Mouse (Mus musculus) heart, postnatal 0 days (tissue): Measurements from ENCODE around the gene Vmn1r198. TPM values are rescaled to one million over a fixed set of nuclear protein-coding genes. Genes with fewer than 3 reads are reported as not detected.

Experiments
- ATAC-seq: fragments of 200-750 bp; cut with Nextera tagmentation; 2 replicates; pipeline ENCODE4 v1.8.0; 2017; ENCODE audit warnings: low read depth, moderate number of reproducible peaks, moderate library complexity; ENCODE audit not compliant: insufficient read depth
- DNase-seq: peaks from one replicate; pipeline ENCODE4 v3.0.0-alpha.2; 2016; ENCODE audit warnings: low spot score
- H3K27ac ChIP-seq: fragments of 300-500 bp; sonication (generic); 2 replicates; pipeline ENCODE4 v1.5.1; 2014; ENCODE audit warnings: low read depth, mild to moderate bottlenecking
- H3K27me3 ChIP-seq: fragments of 300-500 bp; sonication (generic); 2 replicates; pipeline ENCODE4 v1.6.1; 2014; ENCODE audit warnings: low read length, mixed read lengths; ENCODE audit not compliant: control insufficient read depth, insufficient read depth
- H3K36me3 ChIP-seq: fragments of 300-500 bp; sonication (generic); replicated peaks from 2 replicates; pipeline ENCODE4 v1.6.1; 2014; ENCODE audit warnings: low read length, mixed read lengths; ENCODE audit not compliant: control insufficient read depth, insufficient read depth
- H3K4me1 ChIP-seq: fragments of 300-500 bp; sonication (generic); 2 replicates; pipeline ENCODE4 v1.6.1; 2014; ENCODE audit warnings: antibody characterized with exemption; ENCODE audit not compliant: control insufficient read depth, insufficient read depth
- H3K4me2 ChIP-seq: fragments of 300-500 bp; sonication (generic); 2 replicates; pipeline ENCODE4 v1.6.1; 2014; ENCODE audit warnings: low read depth, mild to moderate bottlenecking, low read length, moderate library complexity
- H3K4me3 ChIP-seq: fragments of 300-500 bp; sonication (generic); 2 replicates; pipeline ENCODE4 v1.5.1; 2014; ENCODE audit warnings: low read depth, low read length
- H3K9ac ChIP-seq: fragments of 300-500 bp; sonication (generic); replicated peaks from 2 replicates; pipeline ENCODE4 v1.6.1; 2014; ENCODE audit warnings: low read depth, low read length, mixed read lengths
- H3K9me3 ChIP-seq: fragments of 300-500 bp; sonication (generic); replicated peaks from 2 replicates; pipeline ENCODE4 v1.6.1; 2016; ENCODE audit warnings: low read length; ENCODE audit not compliant: control insufficient read depth
- CTCF ChIP-seq: IDR thresholded peaks from 2 replicates; pipeline ENCODE4 v1.5.1; 2016; ENCODE audit warnings: antibody characterized with exemption, control low read depth, low read depth
- EP300 ChIP-seq: IDR thresholded peaks from 2 replicates; pipeline ENCODE4 v1.6.1; 2016; ENCODE audit warnings: antibody characterized with exemption, low read depth
- WGBS: fragments of 180-500 bp; shearing (Covaris S2); extraction: QIAGEN DNeasy Blood & Tissue Kit; methylation state at CpG from one replicate; pipeline ENCODE4 v1.1.7; 2014; 5-methylcytosine and 5-hydroxymethylcytosine counted together
- polyA plus RNA-seq: library from polyadenylated mRNA; unstranded; fragments of >200 nt; fragmentation: Nextera tagmentation; extraction: Ambion mirVana; gene quantifications from 2 replicates; pipeline ENCODE4 v1.2.1, GENCODE M21; 2015
- total RNA-seq: library from RNA; depleted of rRNA; stranded (reverse); fragments of >200 nt; gene quantifications from 2 replicates; pipeline ENCODE4 v1.2.3, GENCODE M21; 2014; ENCODE audit warnings: low replicate concordance; rRNA removed

Vmn1r198 gene
- total and polyA plus RNA-seq, 2 experiments from 2014 or later, result not detected

DNA sequence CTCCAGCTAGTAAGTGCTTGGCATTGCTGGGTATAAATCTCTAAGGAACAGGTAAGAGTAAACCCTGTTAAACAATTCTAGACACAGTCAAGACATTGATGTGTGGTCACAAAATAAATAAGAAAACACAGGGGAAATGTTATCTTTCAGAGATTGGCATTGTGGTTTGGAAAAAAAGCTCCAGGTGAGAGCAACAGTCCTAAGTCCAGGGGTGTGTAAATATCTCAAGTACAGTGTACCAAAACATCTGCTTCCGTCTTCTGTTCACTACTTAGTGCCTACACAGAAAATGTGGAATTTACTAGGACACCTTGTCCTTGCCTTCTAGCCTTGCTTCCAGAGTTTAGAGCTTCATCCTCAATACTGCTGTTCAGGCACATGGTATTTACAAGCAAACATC lies 36.9 kb downstream of the Vmn1r198 start:
- Histone ChIP-seq H3K27me3 (no peaks in the 10 kb centered on the region), H3K4me1 (no peaks in the 10 kb centered on the region), H3K27ac (no peak overlapping the region), H3K9me3 (no peaks in the 10 kb centered on the region), H3K9ac (no peak overlapping the region), H3K4me3 (no peak overlapping the region), H3K36me3 (no peaks in the 10 kb centered on the region), H3K4me2 (no peak overlapping the region)
- 64% methylated on average over 1 of the region's 1 CpGs for WGBS
- DNase-seq (no peak), ATAC-seq (no peak)
- TF ChIP-seq CTCF (no peak), EP300 (no peak)

DNA sequence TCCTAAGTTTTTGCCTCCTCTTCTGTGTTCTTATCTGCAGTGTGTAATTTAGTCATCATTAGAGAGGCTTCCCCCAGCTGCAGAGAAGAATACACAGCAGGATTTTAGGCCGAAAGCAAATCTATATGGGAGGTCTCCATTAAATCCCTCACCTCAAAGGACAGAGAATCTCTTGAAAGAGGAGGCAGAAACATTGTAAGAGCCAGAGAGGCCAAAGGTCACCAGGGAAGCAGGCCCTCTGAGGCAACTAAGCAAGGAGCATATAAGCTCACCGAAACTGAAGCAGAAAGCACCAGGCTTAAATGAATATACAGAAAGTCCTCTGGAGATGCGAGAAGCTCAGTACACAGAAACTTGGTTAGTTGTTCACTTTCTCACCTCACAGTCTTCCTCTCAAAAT lies 39.9 kb downstream of the Vmn1r198 start, which contains the start of gene Vmn1r200:
Gene Vmn1r200, plus strand, starts transcription at position 301 of the 400 bp plus-strand sequence.
- H3K9me3 ChIP-seq, result no peaks in the 10 kb centered on the region
- WGBS, result 69% methylated on average over 3 of the region's 3 CpGs
- TF ChIP-seq CTCF (no peak), EP300 (no peak)

DNA sequence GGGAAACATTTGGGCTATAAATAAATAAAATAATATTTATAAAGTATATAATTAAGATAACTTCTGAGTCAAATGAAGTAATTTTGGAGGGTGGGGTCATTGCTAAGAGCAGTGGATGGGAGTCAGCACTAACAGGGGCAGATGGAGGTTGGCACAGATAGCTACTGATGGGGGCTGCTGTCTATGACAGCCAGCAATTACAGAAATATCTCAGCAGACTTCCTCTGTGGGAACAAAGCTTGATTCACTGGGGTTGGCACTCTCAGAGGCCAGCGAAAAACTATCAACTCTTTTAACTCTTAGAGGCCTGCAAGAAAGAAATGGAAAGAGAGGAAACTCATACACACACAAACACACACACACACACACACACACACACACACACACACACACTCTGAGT lies 52.8 kb downstream of the Vmn1r198 start:
- WGBS, result 33% methylated on average over 1 of the region's 1 CpGs
- no peak for DNase-seq

More for the DNA sequence above, 39.9 kb downstream of the Vmn1r198 start, which contains the start of gene Vmn1r200:
- Histone ChIP-seq H3K4me2 (no peak within 1 kb of the TSS), H3K27me3 (no peaks in the 10 kb centered on the region), H3K4me3 (no peak within 1 kb of the TSS), H3K4me1 (no peaks in the 10 kb centered on the region), H3K36me3 (no peaks in the 10 kb centered on the region), H3K9ac (no peak within 1 kb of the TSS), H3K27ac (no peak within 1 kb of the TSS)
- DNase-seq, result no peak
- ATAC-seq, result no peak

More for the DNA sequence above, 52.8 kb downstream of the Vmn1r198 start:
- no peak overlapping the region for H3K4me3 ChIP-seq
- no peaks in the 10 kb centered on the region for H3K36me3 ChIP-seq
- no peaks in the 10 kb centered on the region for H3K27me3 ChIP-seq
- TF ChIP-seq CTCF (no peak), EP300 (no peak)
- no peak overlapping the region for H3K27ac ChIP-seq
- H3K9me3 ChIP-seq, result peaks cover 6% of the 10 kb centered on the region; the same call in 1 of the 2 replicates
- H3K4me1 ChIP-seq, result no peaks in the 10 kb centered on the region
- no peak overlapping the region for H3K9ac ChIP-seq
- no peak for ATAC-seq
- H3K4me2 ChIP-seq, result no peak overlapping the region

Other genes starting within 250 kb of the Vmn1r198 start
- gene Vmn1r189, start 244.5 kb upstream of the Vmn1r198 start, total RNA-seq, result not detected in 2 replicates
- not detected in 2 replicates for gene Vmn1r189, start 244.5 kb upstream of the Vmn1r198 start, polyA plus RNA-seq
- not detected in 2 replicates for gene Vmn1r191, start 166.4 kb upstream of the Vmn1r198 start, total RNA-seq
- gene Vmn1r191, start 166.4 kb upstream of the Vmn1r198 start, polyA plus RNA-seq, result not detected in 2 replicates
- gene Vmn1r192, start 159.2 kb upstream of the Vmn1r198 start, total RNA-seq, result not detected in 2 replicates
- not detected in 2 replicates for gene Vmn1r192, start 159.2 kb upstream of the Vmn1r198 start, polyA plus RNA-seq
- gene Vmn1r193, start 127.2 kb upstream of the Vmn1r198 start, total RNA-seq, result not detected in 2 replicates
- not detected in 2 replicates for gene Vmn1r193, start 127.2 kb upstream of the Vmn1r198 start, polyA plus RNA-seq
- gene Vmn1r194, start 106.1 kb upstream of the Vmn1r198 start, total RNA-seq, result not detected in 2 replicates
- not detected in 2 replicates for gene Vmn1r194, start 106.1 kb upstream of the Vmn1r198 start, polyA plus RNA-seq
- gene Vmn1r195, start 79.8 kb upstream of the Vmn1r198 start, total RNA-seq, result not detected in 2 replicates
- gene Vmn1r195, start 79.8 kb upstream of the Vmn1r198 start, polyA plus RNA-seq, result not detected in 2 replicates
- gene Vmn1r196, start 60.4 kb upstream of the Vmn1r198 start, total RNA-seq, result not detected in 2 replicates
- not detected in 2 replicates for gene Vmn1r196, start 60.4 kb upstream of the Vmn1r198 start, polyA plus RNA-seq
- gene Vmn1r197, start 25.8 kb upstream of the Vmn1r198 start, total RNA-seq, result not detected in 2 replicates
- gene Vmn1r197, start 25.8 kb upstream of the Vmn1r198 start, polyA plus RNA-seq, result not detected in 2 replicates
- not detected in 2 replicates for gene Vmn1r199, start 29.5 kb downstream of the Vmn1r198 start, total RNA-seq
- not detected in 2 replicates for gene Vmn1r199, start 29.5 kb downstream of the Vmn1r198 start, polyA plus RNA-seq
- gene Vmn1r200, start 40.0 kb downstream of the Vmn1r198 start, total RNA-seq, result not detected in 2 replicates
- not detected in 2 replicates for gene Vmn1r200, start 40.0 kb downstream of the Vmn1r198 start, polyA plus RNA-seq
- gene Vmn1r201, start 121.6 kb downstream of the Vmn1r198 start, total RNA-seq, result not detected in 2 replicates
- not detected in 2 replicates for gene Vmn1r201, start 121.6 kb downstream of the Vmn1r198 start, polyA plus RNA-seq
- gene Vmn1r202, start 155.0 kb downstream of the Vmn1r198 start, total RNA-seq, result not detected in 2 replicates
- not detected in 2 replicates for gene Vmn1r202, start 155.0 kb downstream of the Vmn1r198 start, polyA plus RNA-seq
- not detected in 2 replicates for gene Vmn1r203, start 167.8 kb downstream of the Vmn1r198 start, total RNA-seq
- not detected in 2 replicates for gene Vmn1r203, start 167.8 kb downstream of the Vmn1r198 start, polyA plus RNA-seq
- not detected in 2 replicates for gene Vmn1r204, start 202.8 kb downstream of the Vmn1r198 start, total RNA-seq
- not detected in 2 replicates for gene Vmn1r204, start 202.8 kb downstream of the Vmn1r198 start, polyA plus RNA-seq
- not detected in 2 replicates for gene Vmn1r205, start 242.6 kb downstream of the Vmn1r198 start, total RNA-seq
- gene Vmn1r205, start 242.6 kb downstream of the Vmn1r198 start, polyA plus RNA-seq, result not detected in 2 replicates